Mouse (Mus musculus): ENCODE data around the gene Prss41.
"Not testable (repeated sequence)": the region's sequence is repeated elsewhere in the genome, so short reads cannot be mapped to it uniquely, and the experiment has no call there.

The Prss41 gene

GRCm38 (mm10) chr17:23843812-23844273 lies at the start of gene Prss41, which contains the start of gene Prss32:
Gene Prss41, minus strand, starts transcription at chr17:23844172.
Gene Prss32, plus strand, starts transcription at chr17:23843855.
- in situ Hi-C loops (cut with MboI; ENCODE audit: unreplicated experiment in 2 of 2), result no loop called here

DNA sequence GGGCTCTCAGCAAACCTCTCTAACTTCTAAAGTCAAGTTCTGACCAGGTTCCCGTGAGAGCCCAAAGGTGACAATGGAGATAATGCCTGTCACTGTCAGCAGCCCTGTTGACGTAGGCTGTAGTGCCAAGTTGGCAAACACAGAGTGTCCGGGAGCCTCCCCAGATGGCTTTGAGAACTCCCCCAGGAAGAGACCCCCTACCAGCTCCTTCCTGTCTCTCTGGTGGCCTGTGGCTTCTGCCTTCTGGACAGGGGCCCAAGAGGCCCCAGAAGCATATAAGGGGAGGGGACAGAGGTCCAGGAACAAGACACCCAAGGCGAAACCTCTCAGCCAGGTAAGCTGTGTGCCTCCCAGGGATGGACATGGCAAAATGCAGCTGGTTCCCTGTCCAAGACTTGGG lies 36.6 kb upstream of the Prss41 start, which contains the start of the genes Dcpp1 and Dcpp2:
Gene Dcpp1 (plus strand): TSS at position 301 of the 400 bp plus-strand sequence.
Gene Dcpp2 (plus strand): TSS at position 305 of the 400 bp plus-strand sequence.
- in situ Hi-C loops (cut with MboI; ENCODE audit: unreplicated experiment in 2 of 2), result not testable (repeated sequence)

DNA sequence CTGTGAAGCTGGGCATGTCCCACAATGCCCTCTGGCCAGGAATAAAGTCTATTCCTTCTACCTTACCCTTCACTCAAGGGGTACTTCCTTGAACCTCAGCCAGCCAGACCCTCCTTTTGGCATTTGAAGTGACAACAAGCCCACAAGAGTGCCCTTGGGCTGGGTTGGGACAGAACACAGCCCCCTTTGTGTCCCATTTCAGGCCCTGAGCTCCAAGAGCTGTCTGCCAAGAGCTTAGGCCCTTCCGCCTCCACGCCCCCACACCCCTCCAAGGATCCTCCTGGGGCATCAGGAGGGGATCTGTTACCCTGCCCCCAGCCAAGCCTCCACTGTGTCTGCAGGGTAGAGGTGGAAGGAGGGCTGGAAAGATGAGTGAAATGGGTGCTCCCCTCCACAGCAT lies 33.2 kb upstream of the Prss41 start:
- in situ Hi-C loops (cut with MboI; ENCODE audit: unreplicated experiment in 2 of 2), result no loop called here

DNA sequence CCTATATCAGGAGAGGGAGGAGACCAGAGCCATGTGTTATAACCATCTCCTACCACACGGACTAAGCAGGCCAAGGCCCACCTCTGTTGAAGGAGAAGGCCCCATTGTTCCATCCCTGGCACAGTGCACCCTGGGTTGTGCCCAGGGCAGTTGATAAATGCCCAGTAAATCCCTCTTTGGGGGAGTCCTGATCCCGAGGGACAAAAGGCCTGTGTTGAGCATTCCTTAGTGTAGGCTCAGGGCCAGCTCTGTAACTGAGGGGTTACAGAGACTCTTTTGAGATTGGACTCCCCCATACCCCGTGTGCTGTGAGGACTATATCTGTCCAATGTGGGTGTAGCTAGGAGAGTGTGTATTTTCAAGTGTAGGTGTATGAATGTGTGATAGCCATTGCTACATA lies 32.8 kb upstream of the Prss41 start:
- in situ Hi-C loops (cut with MboI; ENCODE audit: unreplicated experiment in 2 of 2), result no loop called here

- in situ Hi-C loops (cut with MboI; ENCODE audit: unreplicated experiment in 2 of 2), result loop anchor here (5.0 kb wide), 2 partner anchors 83 to 88 kb away; partner anchors contain the start of gene Sbpl (in 1 of the 2)
These were observed 30.2 kb upstream of the Prss41 start for GRCm38 (mm10) chr17:23873884-23874856.

DNA sequence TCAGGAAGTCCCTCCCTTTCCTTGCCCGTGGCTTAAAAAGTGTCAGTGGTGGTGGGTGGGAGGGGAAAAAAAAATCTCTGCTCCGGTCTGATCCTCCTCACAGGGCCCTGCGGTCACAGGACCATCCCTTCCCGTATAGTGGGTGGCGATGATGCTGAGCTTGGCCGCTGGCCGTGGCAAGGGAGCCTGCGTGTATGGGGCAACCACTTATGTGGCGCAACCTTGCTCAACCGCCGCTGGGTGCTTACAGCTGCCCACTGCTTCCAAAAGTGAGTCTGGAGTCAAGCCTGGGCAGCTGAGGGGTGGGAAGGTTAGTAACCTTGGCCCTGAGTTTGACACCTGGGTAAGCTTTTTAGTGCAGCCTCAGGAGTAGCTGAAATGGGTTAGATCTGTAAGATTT lies 24.5 kb upstream of the Prss41 start:
- in situ Hi-C loops (cut with MboI; ENCODE audit: unreplicated experiment in 2 of 2), result no loop called here

- in situ Hi-C loops (cut with MboI; ENCODE audit: unreplicated experiment in 2 of 2), result no loop called here
These were observed 23.8 kb upstream of the Prss41 start, which contains the start of gene Prss21 for GRCm38 (mm10) chr17:23867756-23868155. Gene Prss21, plus strand, starts transcription at chr17:23868056.

GRCm38 (mm10) chr17:23862926-23863325 lies 19.0 kb upstream of the Prss41 start:
- in situ Hi-C loops (cut with MboI; ENCODE audit: unreplicated experiment in 2 of 2), result no loop called here

DNA sequence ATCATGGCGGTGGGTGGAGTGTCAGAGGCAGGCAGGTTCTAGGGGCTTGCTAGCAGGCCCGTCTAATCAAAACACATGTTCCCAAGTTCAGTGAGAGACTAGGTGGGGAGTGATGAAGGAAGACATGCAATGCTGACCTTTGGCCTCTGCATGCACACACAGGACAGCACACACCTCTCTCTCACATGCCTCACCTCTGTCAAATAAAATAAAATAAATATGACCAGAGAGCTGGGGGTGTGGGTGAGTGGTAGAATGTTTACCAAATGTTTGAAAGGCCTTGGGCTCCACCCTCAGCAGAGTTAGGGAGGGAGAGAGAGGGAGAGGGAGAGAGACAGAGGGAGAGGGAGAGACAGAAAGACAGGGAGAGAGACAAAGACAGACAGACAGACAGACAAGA lies 13.9 kb upstream of the Prss41 start:
- in situ Hi-C loops (cut with MboI; ENCODE audit: unreplicated experiment in 2 of 2), result loop anchor here (5.0 to 10.0 kb wide), 2 partner anchors 81 to 107 kb away; no protein-coding TSS in a partner anchor

GRCm38 (mm10) chr17:23857193-23857592 lies 13.2 kb upstream of the Prss41 start:
- in situ Hi-C loops (cut with MboI; ENCODE audit: unreplicated experiment in 2 of 2), result loop anchor here (5.0 to 10.0 kb wide), 2 partner anchors 80 to 108 kb away; no protein-coding TSS in a partner anchor

- in situ Hi-C loops (cut with MboI; ENCODE audit: unreplicated experiment in 2 of 2), result loop anchor here in 1 of 2 experiments (5.0 to 10.0 kb wide), 2 partner anchors 77 to 111 kb away; no protein-coding TSS in a partner anchor
These were observed 10.3 kb upstream of the Prss41 start for GRCm38 (mm10) chr17:23854229-23854765.

- in situ Hi-C loops (cut with MboI; ENCODE audit: unreplicated experiment in 2 of 2), result loop anchor here in 1 of 2 experiments (5.0 to 10.0 kb wide), 2 partner anchors 76 to 112 kb away; no protein-coding TSS in a partner anchor
These were observed 9.3 kb upstream of the Prss41 start for GRCm38 (mm10) chr17:23853292-23853691.

GRCm38 (mm10) chr17:23850853-23851749 lies 7.1 kb upstream of the Prss41 start:
- in situ Hi-C loops (cut with MboI; ENCODE audit: unreplicated experiment in 2 of 2), result loop anchor here in 1 of 2 experiments (5.0 to 10.0 kb wide), 2 partner anchors 74 to 114 kb away; no protein-coding TSS in a partner anchor

GRCm38 (mm10) chr17:23850028-23850427 lies 6.1 kb upstream of the Prss41 start:
- in situ Hi-C loops (cut with MboI; ENCODE audit: unreplicated experiment in 2 of 2), result loop anchor here in 1 of 2 experiments (5.0 to 10.0 kb wide), 2 partner anchors 73 to 115 kb away; no protein-coding TSS in a partner anchor

- in situ Hi-C loops (cut with MboI; ENCODE audit: unreplicated experiment in 2 of 2), result no loop called here
These were observed 696 bp downstream of the Prss41 start for GRCm38 (mm10) chr17:23843141-23843811.

- in situ Hi-C loops (cut with MboI; ENCODE audit: unreplicated experiment in 2 of 2), result no loop called here
These were observed 2.8 kb downstream of the Prss41 start for GRCm38 (mm10) chr17:23841145-23841544.

- in situ Hi-C loops (cut with MboI; ENCODE audit: unreplicated experiment in 2 of 2), result no loop called here
These were observed 7.9 kb downstream of the Prss41 start, which contains the start of gene Prss33 for GRCm38 (mm10) chr17:23836006-23836575. Gene Prss33, minus strand, starts transcription at chr17:23836056.

- in situ Hi-C loops (cut with MboI; ENCODE audit: unreplicated experiment in 2 of 2), result no loop called here
These were observed 12.8 kb downstream of the Prss41 start for GRCm38 (mm10) chr17:23831201-23831600.

Data from v-Abl transformed pro-B cells (cell line).